Mouse (Mus musculus) heart, embryonic 11.5 days (tissue): ENCODE measurements around the gene Camk1d. TPM values are rescaled to one million over a fixed set of nuclear protein-coding genes. Genes with fewer than 3 reads are reported as not detected.

ENCODE experiments used
- ATAC-seq: fragments of 200-750 bp; cut with Nextera tagmentation; replicated peaks from 2 replicates; pipeline ENCODE4 v1.8.0; 2017; ENCODE audit warnings: moderate library complexity; ENCODE audit not compliant: insufficient number of reproducible peaks, low FRiP score, low TSS enrichment
- H3K27ac ChIP-seq: fragments of 300-500 bp; sonication (generic); 2 replicates; pipeline ENCODE4 v1.5.1; 2014; ENCODE audit warnings: mild to moderate bottlenecking, low read depth, low read length
- H3K27me3 ChIP-seq: fragments of 300-500 bp; sonication (generic); 2 replicates; pipeline ENCODE4 v1.6.1; 2014; ENCODE audit warnings: mild to moderate bottlenecking, low read length, mixed read lengths; ENCODE audit not compliant: control insufficient read depth, insufficient read depth
- H3K36me3 ChIP-seq: fragments of 300-500 bp; sonication (generic); 2 replicates; pipeline ENCODE4 v1.6.1; 2014; ENCODE audit warnings: mild to moderate bottlenecking, low read length, moderate library complexity, mixed read lengths; ENCODE audit not compliant: control insufficient read depth, insufficient read depth
- H3K4me1 ChIP-seq: fragments of 300-500 bp; sonication (generic); 2 replicates; pipeline ENCODE4 v1.6.1; 2014; ENCODE audit warnings: low read length; ENCODE audit not compliant: control insufficient read depth, insufficient read depth
- H3K4me2 ChIP-seq: fragments of 300-500 bp; sonication (generic); 2 replicates; pipeline ENCODE4 v1.6.1; 2014; ENCODE audit warnings: mild to moderate bottlenecking, moderate library complexity
- H3K4me3 ChIP-seq: fragments of 300-500 bp; sonication (generic); 2 replicates; pipeline ENCODE4 v1.5.1; 2014; ENCODE audit warnings: low read depth, low read length
- H3K9ac ChIP-seq: fragments of 300-500 bp; sonication (generic); 2 replicates; pipeline ENCODE4 v1.6.1; 2014; ENCODE audit warnings: mild to moderate bottlenecking, low read depth, low read length, moderate library complexity
- H3K9me3 ChIP-seq: fragments of 300-500 bp; sonication (generic); replicated peaks from 2 replicates; pipeline ENCODE4 v1.6.1; 2016; ENCODE audit warnings: low read length; ENCODE audit not compliant: control insufficient read depth
- WGBS: fragments of 180-500 bp; shearing (Covaris S2); extraction: QIAGEN DNeasy Blood & Tissue Kit; methylation state at CpG from one replicate; pipeline ENCODE4 v1.1.7; 2014; ENCODE audit not compliant: insufficient replicate concordance; 5-methylcytosine and 5-hydroxymethylcytosine counted together
- polyA plus RNA-seq: library from polyadenylated mRNA; unstranded; fragments of >200 nt; fragmentation: Nextera tagmentation; extraction: Ambion mirVana; gene quantifications from 2 replicates; pipeline ENCODE4 v1.2.1, GENCODE M21; 2014

Camk1d gene
- polyA plus RNA-seq, 1 experiment from 2014 or later = 2.9 TPM

GRCm38 (mm10) chr2:5598533-5598932 lies 115.8 kb downstream of the Camk1d start:
- H3K4me3 ChIP-seq = no peak overlapping the region
- no peaks in the 10 kb centered on the region for H3K9me3 ChIP-seq
- no peak overlapping the region for H3K9ac ChIP-seq
- no peaks in the 10 kb centered on the region for H3K27me3 ChIP-seq
- H3K4me1 ChIP-seq = peaks cover 15% of the 10 kb centered on the region
- ATAC-seq = no peak
- H3K36me3 ChIP-seq = no peaks in the 10 kb centered on the region
- 84% methylated on average over 5 of the region's 5 CpGs for WGBS
- no peak overlapping the region for H3K4me2 ChIP-seq
- no peak overlapping the region for H3K27ac ChIP-seq

- Histone ChIP-seq H3K36me3 (no peaks in the 10 kb centered on the region), H3K4me2 (no peak overlapping the region), H3K27ac (no peak overlapping the region), H3K27me3 (no peaks in the 10 kb centered on the region), H3K9me3 (no peaks in the 10 kb centered on the region), H3K9ac (no peak overlapping the region), H3K4me1 (peaks cover 15% of the 10 kb centered on the region), H3K4me3 (no peak overlapping the region)
- no peak for ATAC-seq
- 28% methylated on average over 12 of the region's 12 CpGs for WGBS
Measured at GRCm38 (mm10) chr2:5596882-5597281, 117.4 kb downstream of the Camk1d start.

GRCm38 (mm10) chr2:5595356-5596191 lies 118.7 kb downstream of the Camk1d start:
- Histone ChIP-seq H3K4me3 (no peak overlapping the region), H3K27ac (no peak overlapping the region), H3K9me3 (no peaks in the 10 kb centered on the region), H3K4me1 (peaks cover 9% of the 10 kb centered on the region), H3K36me3 (no peaks in the 10 kb centered on the region), H3K9ac (no peak overlapping the region), H3K27me3 (no peaks in the 10 kb centered on the region), H3K4me2 (no peak overlapping the region)
- 86% methylated on average over 8 of the region's 8 CpGs for WGBS
- no peak for ATAC-seq

GRCm38 (mm10) chr2:5592461-5593136 lies 121.7 kb downstream of the Camk1d start:
- no peak for ATAC-seq
- 70% methylated on average over 6 of the region's 6 CpGs for WGBS

GRCm38 (mm10) chr2:5590074-5590473 lies 124.2 kb downstream of the Camk1d start:
- ATAC-seq = no peak
- Histone ChIP-seq H3K27ac (no peak overlapping the region), H3K36me3 (no peaks in the 10 kb centered on the region)

More at GRCm38 (mm10) chr2:5592461-5593136, 121.7 kb downstream of the Camk1d start:
- Histone ChIP-seq H3K27me3 (no peaks in the 10 kb centered on the region), H3K4me2 (no peak overlapping the region), H3K27ac (no peak overlapping the region), H3K9ac (no peak overlapping the region), H3K4me1 (no peaks in the 10 kb centered on the region), H3K4me3 (no peak overlapping the region), H3K9me3 (no peaks in the 10 kb centered on the region), H3K36me3 (no peaks in the 10 kb centered on the region)

GRCm38 (mm10) chr2:5589163-5589562 lies 125.2 kb downstream of the Camk1d start:
- H3K4me3 ChIP-seq = no peak overlapping the region
- H3K27ac ChIP-seq = no peak overlapping the region
- no peaks in the 10 kb centered on the region for H3K4me1 ChIP-seq
- WGBS = 80% methylated on average over 5 of the region's 5 CpGs
- no peaks in the 10 kb centered on the region for H3K27me3 ChIP-seq
- no peak for ATAC-seq
- H3K4me2 ChIP-seq = no peak overlapping the region
- no peaks in the 10 kb centered on the region for H3K9me3 ChIP-seq
- H3K9ac ChIP-seq = no peak overlapping the region
- no peaks in the 10 kb centered on the region for H3K36me3 ChIP-seq

More at GRCm38 (mm10) chr2:5590074-5590473, 124.2 kb downstream of the Camk1d start:
- Histone ChIP-seq H3K4me2 (no peak overlapping the region), H3K4me3 (no peak overlapping the region), H3K4me1 (no peaks in the 10 kb centered on the region), H3K27me3 (no peaks in the 10 kb centered on the region), H3K9me3 (no peaks in the 10 kb centered on the region), H3K9ac (no peak overlapping the region)
- WGBS = 61% methylated on average over 5 of the region's 5 CpGs

- ATAC-seq = no peak
- Histone ChIP-seq H3K27ac (no peak overlapping the region), H3K4me1 (no peaks in the 10 kb centered on the region), H3K4me2 (no peak overlapping the region), H3K4me3 (no peak overlapping the region), H3K9me3 (no peaks in the 10 kb centered on the region), H3K27me3 (no peaks in the 10 kb centered on the region), H3K9ac (no peak overlapping the region), H3K36me3 (no peaks in the 10 kb centered on the region)
- 85% methylated on average over 8 of the region's 8 CpGs for WGBS
Measured at GRCm38 (mm10) chr2:5588329-5588982, 125.9 kb downstream of the Camk1d start.

- Histone ChIP-seq H3K27me3 (no peaks in the 10 kb centered on the region), H3K9ac (no peak overlapping the region), H3K4me2 (no peak overlapping the region), H3K36me3 (no peaks in the 10 kb centered on the region), H3K27ac (no peak overlapping the region), H3K4me1 (no peaks in the 10 kb centered on the region), H3K4me3 (no peak overlapping the region), H3K9me3 (no peaks in the 10 kb centered on the region)
- 74% methylated on average over 6 of the region's 6 CpGs for WGBS
- ATAC-seq = no peak
Measured at GRCm38 (mm10) chr2:5584318-5585027, 129.8 kb downstream of the Camk1d start.
